Mouse (Mus musculus): ENCODE measurements around the gene Hoxd3. TPM values are rescaled to one million over a fixed set of nuclear protein-coding genes. Genes with fewer than 3 reads are reported as not detected.

The Hoxd3 gene
- polyA plus RNA-seq, 1 experiment from 2014 or later: 1.3 TPM

- DNase-seq (ENCODE audit: low spot score) (peak; percentile 72), ATAC-seq (ENCODE audit: low FRiP score, low TSS enrichment) (no peak)
- Histone ChIP-seq H3K4me3 (ENCODE audit: low read depth, low read length) (no peak overlapping the region), H3K9ac (ENCODE audit: low read length) (no peak overlapping the region), H3K4me2 (replicated peaks; ENCODE audit: low read depth) (no peak overlapping the region), H3K36me3 (ENCODE audit: control insufficient read depth, insufficient read depth, low read length) (no peaks in the 10 kb centered on the region), H3K27me3 (ENCODE audit: control insufficient read depth, insufficient read depth, low read length) (peaks cover 51% of the 10 kb centered on the region), H3K27ac (replicated peaks) (no peak overlapping the region), H3K4me1 (replicated peaks; ENCODE audit: control insufficient read depth, insufficient read depth) (no peaks in the 10 kb centered on the region), H3K9me3 (ENCODE audit: control insufficient read depth, low read length) (no peaks in the 10 kb centered on the region)
- 7% methylated on average over 17 of the region's 17 CpGs for WGBS
- TF ChIP-seq EP300 (optimal IDR thresholded peaks at IDR 0.05) (no peak), CTCF (IDR thresholded peaks at IDR 0.05; ENCODE audit: low read depth) (peak; percentile 78)
These were observed 25.3 kb upstream of the Hoxd3 start for GRCm38 (mm10) chr2:74686301-74686987.

GRCm38 (mm10) chr2:74686988-74687697, 24.6 kb upstream of the Hoxd3 start:
- no peak overlapping the region for H3K4me3 ChIP-seq (ENCODE audit: low read depth, low read length)
- H3K9ac ChIP-seq (ENCODE audit: low read length): no peak overlapping the region
- TF ChIP-seq CTCF (IDR thresholded peaks at IDR 0.05; ENCODE audit: low read depth) (no peak), EP300 (optimal IDR thresholded peaks at IDR 0.05) (no peak)
- no peak overlapping the region for H3K4me2 ChIP-seq (replicated peaks; ENCODE audit: low read depth)
- no peaks in the 10 kb centered on the region for H3K36me3 ChIP-seq (ENCODE audit: control insufficient read depth, insufficient read depth, low read length)
- no peak for DNase-seq (ENCODE audit: low spot score)
- no peak overlapping the region for H3K27ac ChIP-seq (replicated peaks)
- peaks cover 51% of the 10 kb centered on the region for H3K27me3 ChIP-seq (ENCODE audit: control insufficient read depth, insufficient read depth, low read length)
- H3K9me3 ChIP-seq (ENCODE audit: control insufficient read depth, low read length): no peaks in the 10 kb centered on the region
- H3K4me1 ChIP-seq (replicated peaks; ENCODE audit: control insufficient read depth, insufficient read depth): no peaks in the 10 kb centered on the region
- no peak for ATAC-seq (ENCODE audit: low FRiP score, low TSS enrichment)
- WGBS: 1% methylated on average over 27 of the region's 27 CpGs

GRCm38 (mm10) chr2:74687698-74688555, 23.8 kb upstream of the Hoxd3 start:
- 2% methylated on average over 31 of the region's 31 CpGs for WGBS
- H3K9ac ChIP-seq (ENCODE audit: low read length): no peak overlapping the region
- H3K4me1 ChIP-seq (replicated peaks; ENCODE audit: control insufficient read depth, insufficient read depth): no peaks in the 10 kb centered on the region
- H3K27ac ChIP-seq (replicated peaks): no peak overlapping the region
- no peak overlapping the region for H3K4me2 ChIP-seq (replicated peaks; ENCODE audit: low read depth)
- no peak for TF ChIP-seq CTCF (IDR thresholded peaks at IDR 0.05; ENCODE audit: low read depth)
- no peak for TF ChIP-seq EP300 (optimal IDR thresholded peaks at IDR 0.05)
- no peak for DNase-seq (ENCODE audit: low spot score)
- no peak for ATAC-seq (ENCODE audit: low FRiP score, low TSS enrichment)
- H3K27me3 ChIP-seq (ENCODE audit: control insufficient read depth, insufficient read depth, low read length): peaks cover 50% of the 10 kb centered on the region
- no peaks in the 10 kb centered on the region for H3K36me3 ChIP-seq (ENCODE audit: control insufficient read depth, insufficient read depth, low read length)
- H3K9me3 ChIP-seq (ENCODE audit: control insufficient read depth, low read length): no peaks in the 10 kb centered on the region
- H3K4me3 ChIP-seq (ENCODE audit: low read depth, low read length): no peak overlapping the region

GRCm38 (mm10) chr2:74688795-74689573, 22.7 kb upstream of the Hoxd3 start:
- TF ChIP-seq EP300 (optimal IDR thresholded peaks at IDR 0.05): no peak
- TF ChIP-seq CTCF (IDR thresholded peaks at IDR 0.05; ENCODE audit: low read depth): no peak
- no peaks in the 10 kb centered on the region for H3K9me3 ChIP-seq (ENCODE audit: control insufficient read depth, low read length)
- no peak for DNase-seq (ENCODE audit: low spot score)
- H3K27me3 ChIP-seq (ENCODE audit: control insufficient read depth, insufficient read depth, low read length): peaks cover 47% of the 10 kb centered on the region
- ATAC-seq (ENCODE audit: low FRiP score, low TSS enrichment): no peak
- 8% methylated on average over 12 of the region's 12 CpGs for WGBS
- H3K27ac ChIP-seq (replicated peaks): no peak overlapping the region
- no peaks in the 10 kb centered on the region for H3K4me1 ChIP-seq (replicated peaks; ENCODE audit: control insufficient read depth, insufficient read depth)
- no peak overlapping the region for H3K9ac ChIP-seq (ENCODE audit: low read length)
- H3K4me2 ChIP-seq (replicated peaks; ENCODE audit: low read depth): no peak overlapping the region
- H3K4me3 ChIP-seq (ENCODE audit: low read depth, low read length): no peak overlapping the region
- no peaks in the 10 kb centered on the region for H3K36me3 ChIP-seq (ENCODE audit: control insufficient read depth, insufficient read depth, low read length)

GRCm38 (mm10) chr2:74689574-74690337, 22.0 kb upstream of the Hoxd3 start:
- no peak for DNase-seq (ENCODE audit: low spot score)
- no peak overlapping the region for H3K9ac ChIP-seq (ENCODE audit: low read length)
- no peak overlapping the region for H3K4me2 ChIP-seq (replicated peaks; ENCODE audit: low read depth)
- 4% methylated on average over 24 of the region's 24 CpGs for WGBS
- H3K9me3 ChIP-seq (ENCODE audit: control insufficient read depth, low read length): no peaks in the 10 kb centered on the region
- no peak overlapping the region for H3K27ac ChIP-seq (replicated peaks)
- no peaks in the 10 kb centered on the region for H3K4me1 ChIP-seq (replicated peaks; ENCODE audit: control insufficient read depth, insufficient read depth)
- peaks cover 43% of the 10 kb centered on the region for H3K27me3 ChIP-seq (ENCODE audit: control insufficient read depth, insufficient read depth, low read length)
- ATAC-seq (ENCODE audit: low FRiP score, low TSS enrichment): no peak
- no peak for TF ChIP-seq CTCF (IDR thresholded peaks at IDR 0.05; ENCODE audit: low read depth)
- no peak for TF ChIP-seq EP300 (optimal IDR thresholded peaks at IDR 0.05)
- H3K4me3 ChIP-seq (ENCODE audit: low read depth, low read length): no peak overlapping the region
- H3K36me3 ChIP-seq (ENCODE audit: control insufficient read depth, insufficient read depth, low read length): no peaks in the 10 kb centered on the region

All from stomach, postnatal 0 days (tissue).